Mouse (Mus musculus): ENCODE measurements at regions not wholly inside any gene's neighbourhood (a gene's known extent, or its start where the extent isn't known, plus 50 kb on each side); places are given as distances from the start of the nearest gene placed in this dataset.

DNA sequence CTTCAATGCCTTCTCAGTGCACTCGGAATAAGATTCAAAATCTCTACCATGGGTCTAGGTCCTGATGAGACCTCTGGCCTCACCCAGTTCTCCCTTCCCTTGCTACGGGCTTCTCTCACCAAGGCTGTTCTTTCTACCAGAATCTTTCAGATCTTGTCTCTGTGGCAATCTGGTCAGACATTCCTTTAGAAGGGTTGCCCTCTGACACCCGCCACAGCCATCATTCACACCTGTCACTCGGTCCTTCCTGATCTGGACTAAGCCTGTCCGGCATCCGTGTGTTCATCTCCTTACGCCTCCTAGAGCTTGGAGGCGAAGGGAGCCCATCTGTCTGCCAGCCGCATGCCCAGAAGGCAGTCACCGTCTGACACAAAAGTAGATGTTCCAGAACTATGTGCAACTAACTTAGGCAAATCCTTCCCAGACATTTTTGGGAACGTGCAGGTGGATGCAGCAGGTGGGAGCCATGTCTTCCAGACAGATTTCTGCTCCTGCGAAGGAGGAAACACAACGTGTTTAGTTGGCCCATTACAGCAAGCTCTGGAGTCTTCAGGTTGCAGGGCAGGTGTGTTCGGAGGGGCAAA lies 77.7 kb downstream of the Fam76b start:
- Histone ChIP-seq H3K9ac (no peak overlapping the region), H3K36me3 (no peaks in the 10 kb centered on the region), H3K4me3 (no peak overlapping the region), H3K27me3 (no peaks in the 10 kb centered on the region), H3K4me1 (no peaks in the 10 kb centered on the region), H3K9me3 (no peaks in the 10 kb centered on the region), H3K4me2 (replicated peaks) (no peak overlapping the region), H3K27ac (no peak overlapping the region)
- WGBS, result 74% methylated on average over 14 of the region's 14 CpGs
- no peak for ATAC-seq (ENCODE audit: insufficient number of reproducible peaks, insufficient read depth, low FRiP score, low TSS enrichment)

DNA sequence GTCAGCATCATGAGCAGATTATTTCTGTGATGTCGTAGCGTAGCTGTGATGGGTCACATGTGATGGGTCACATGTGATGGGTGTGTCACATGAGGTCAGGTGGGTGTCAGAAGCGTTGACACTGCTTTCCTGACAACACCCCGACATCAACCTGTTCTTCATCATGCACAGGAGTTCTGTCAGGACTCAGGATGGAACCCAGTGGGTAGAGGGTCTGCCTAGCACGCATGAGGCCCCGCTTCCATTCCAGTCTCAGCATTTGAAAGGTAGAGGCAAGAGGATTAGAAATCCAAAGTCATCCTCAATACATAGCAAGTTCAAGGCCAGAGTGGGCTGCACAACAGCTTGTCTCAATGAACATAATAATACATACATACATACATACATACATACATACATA lies 79.2 kb downstream of the Fam76b start:
- H3K9ac ChIP-seq, result no peak overlapping the region
- H3K4me2 ChIP-seq (replicated peaks), result no peak overlapping the region
- H3K27me3 ChIP-seq, result no peaks in the 10 kb centered on the region
- ATAC-seq (ENCODE audit: insufficient number of reproducible peaks, insufficient read depth, low FRiP score, low TSS enrichment), result no peak
- no peaks in the 10 kb centered on the region for H3K9me3 ChIP-seq
- no peak overlapping the region for H3K27ac ChIP-seq
- WGBS, result 89% methylated on average over 6 of the region's 6 CpGs
- no peaks in the 10 kb centered on the region for H3K36me3 ChIP-seq
- no peaks in the 10 kb centered on the region for H3K4me1 ChIP-seq
- H3K4me3 ChIP-seq, result no peak overlapping the region

DNA sequence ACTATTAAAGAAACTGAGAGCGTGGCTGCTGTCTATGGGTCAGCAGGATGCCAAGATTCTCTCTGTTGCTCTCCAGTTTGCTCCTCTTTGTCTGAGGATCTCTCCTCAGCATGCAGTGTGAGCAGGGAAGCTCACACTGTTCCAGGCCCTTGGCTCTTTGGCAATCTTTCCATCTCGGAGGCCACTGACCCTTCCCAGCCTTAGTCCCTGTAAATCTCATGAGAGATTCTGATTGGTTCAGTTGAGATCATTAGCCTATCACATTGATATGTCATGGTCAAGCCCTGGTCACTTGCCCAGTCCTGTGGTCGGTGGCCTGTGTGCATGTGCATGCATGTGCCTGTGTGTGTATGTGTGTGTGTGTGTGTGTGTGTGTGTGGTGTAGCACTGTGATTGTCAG lies 82.1 kb downstream of the Fam76b start:
- WGBS, result 63% methylated on average over 3 of the region's 3 CpGs
- Histone ChIP-seq H3K9ac (no peak overlapping the region), H3K4me2 (replicated peaks) (no peak overlapping the region), H3K4me1 (no peaks in the 10 kb centered on the region), H3K27me3 (no peaks in the 10 kb centered on the region), H3K36me3 (no peaks in the 10 kb centered on the region), H3K9me3 (no peaks in the 10 kb centered on the region), H3K4me3 (no peak overlapping the region), H3K27ac (no peak overlapping the region)
- no peak for ATAC-seq (ENCODE audit: insufficient number of reproducible peaks, insufficient read depth, low FRiP score, low TSS enrichment)

DNA sequence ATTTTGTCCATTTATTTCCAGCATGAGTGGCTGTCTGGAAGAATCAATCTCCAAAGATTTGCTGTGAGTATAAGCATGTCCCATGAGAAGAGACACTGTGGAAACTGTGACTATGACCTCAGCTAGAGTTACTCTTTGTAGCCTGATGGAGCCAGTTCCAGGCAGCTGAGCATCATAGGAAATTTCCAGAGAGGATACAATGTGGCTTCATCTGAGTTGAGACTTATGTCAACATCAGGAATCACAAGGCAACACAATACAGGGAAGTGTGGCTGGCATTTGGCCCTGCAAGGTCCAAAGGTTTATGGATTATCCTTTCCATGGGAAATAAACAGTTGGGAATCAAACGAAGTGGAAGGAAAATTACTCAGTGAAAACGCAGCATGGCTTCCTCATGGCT lies 82.6 kb downstream of the Fam76b start:
- H3K27me3 ChIP-seq, result no peaks in the 10 kb centered on the region

DNA sequence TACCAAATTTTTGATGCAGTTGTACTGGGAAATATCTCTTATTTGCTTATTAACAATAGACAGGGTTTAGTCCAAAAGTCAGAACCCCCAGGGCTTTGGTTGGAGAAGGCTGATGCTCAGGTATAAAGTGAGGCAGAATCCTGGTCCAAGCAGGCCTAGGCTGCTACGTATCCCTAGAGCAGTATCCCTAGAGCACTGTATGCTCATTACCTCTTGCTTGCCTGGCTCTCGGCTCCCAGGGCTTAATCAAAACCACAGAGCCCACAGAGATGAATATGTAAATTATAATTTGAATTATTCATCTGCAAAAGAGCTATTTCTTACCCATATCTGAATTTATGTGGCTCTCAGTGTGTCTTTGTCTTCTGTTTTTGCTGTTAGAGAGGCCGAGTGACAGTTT lies 85.9 kb downstream of the Fam76b start:
- no peak for ATAC-seq (ENCODE audit: insufficient number of reproducible peaks, insufficient read depth, low FRiP score, low TSS enrichment)
- no peaks in the 10 kb centered on the region for H3K9me3 ChIP-seq
- H3K36me3 ChIP-seq, result no peaks in the 10 kb centered on the region
- no peak overlapping the region for H3K4me2 ChIP-seq (replicated peaks)
- H3K4me3 ChIP-seq, result no peak overlapping the region
- H3K4me1 ChIP-seq, result peaks cover under 1% of the 10 kb centered on the region; the same call in 1 of the 2 replicates
- H3K27me3 ChIP-seq, result no peaks in the 10 kb centered on the region
- no peak overlapping the region for H3K27ac ChIP-seq
- 66% methylated on average over 3 of the region's 3 CpGs for WGBS
- no peak overlapping the region for H3K9ac ChIP-seq

More for the DNA sequence above, 82.6 kb downstream of the Fam76b start:
- 81% methylated on average over 2 of the region's 2 CpGs for WGBS
- no peak overlapping the region for H3K4me3 ChIP-seq
- no peaks in the 10 kb centered on the region for H3K36me3 ChIP-seq
- no peak overlapping the region for H3K27ac ChIP-seq
- no peaks in the 10 kb centered on the region for H3K4me1 ChIP-seq
- H3K4me2 ChIP-seq (replicated peaks), result no peak overlapping the region
- no peak overlapping the region for H3K9ac ChIP-seq
- no peak for ATAC-seq (ENCODE audit: insufficient number of reproducible peaks, insufficient read depth, low FRiP score, low TSS enrichment)
- H3K9me3 ChIP-seq, result no peaks in the 10 kb centered on the region

DNA sequence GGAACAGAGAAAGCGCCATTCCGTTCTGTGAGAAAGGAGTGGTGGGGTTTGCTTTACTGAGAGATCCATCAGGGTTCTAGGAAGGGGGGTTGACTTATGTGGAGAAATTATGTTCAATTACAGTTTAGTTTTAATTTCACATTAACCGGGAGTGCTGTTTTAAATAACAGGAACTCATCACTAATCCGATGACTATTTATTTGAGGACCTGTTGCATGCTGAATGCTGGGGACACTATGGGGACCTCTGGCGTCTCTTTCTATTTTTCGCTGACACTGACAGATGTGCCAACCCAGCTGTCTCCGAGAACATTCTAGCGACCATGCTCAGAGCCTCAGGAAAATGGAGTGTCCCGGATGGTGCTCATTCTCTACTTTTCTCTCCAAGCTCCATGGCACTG lies 86.6 kb downstream of the Fam76b start:
- Histone ChIP-seq H3K9me3 (no peaks in the 10 kb centered on the region), H3K4me2 (replicated peaks) (no peak overlapping the region), H3K4me1 (peaks cover 8% of the 10 kb centered on the region; the same call in 1 of the 2 replicates), H3K9ac (no peak overlapping the region), H3K27me3 (no peaks in the 10 kb centered on the region), H3K27ac (no peak overlapping the region), H3K36me3 (no peaks in the 10 kb centered on the region), H3K4me3 (no peak overlapping the region)
- ATAC-seq (ENCODE audit: insufficient number of reproducible peaks, insufficient read depth, low FRiP score, low TSS enrichment), result no peak
- 88% methylated on average over 9 of the region's 9 CpGs for WGBS

DNA sequence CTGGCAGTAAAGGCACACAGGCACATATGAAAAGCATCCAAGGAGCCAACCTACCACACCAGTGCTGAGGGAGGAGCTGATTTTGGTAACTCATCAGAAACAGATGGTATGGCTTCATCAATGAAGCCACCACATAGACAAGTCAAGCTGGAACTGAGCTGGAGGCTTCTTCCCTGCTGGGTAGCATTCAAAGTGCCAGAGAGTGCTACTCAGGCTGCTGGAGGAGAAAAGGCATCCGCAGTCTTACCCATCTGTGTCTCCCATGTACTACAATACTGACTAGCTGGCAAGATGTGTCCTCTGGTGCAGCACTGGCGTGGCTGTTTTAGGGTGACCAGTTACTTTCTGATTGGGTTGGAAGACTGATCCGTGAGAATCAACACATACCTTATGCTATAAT lies 87.3 kb downstream of the Fam76b start:
- Histone ChIP-seq H3K9me3 (no peaks in the 10 kb centered on the region), H3K4me2 (replicated peaks) (no peak overlapping the region), H3K27me3 (no peaks in the 10 kb centered on the region), H3K4me1 (peaks cover 12% of the 10 kb centered on the region; the same call in 1 of the 2 replicates), H3K36me3 (no peaks in the 10 kb centered on the region), H3K27ac (no peak overlapping the region), H3K4me3 (no peak overlapping the region), H3K9ac (no peak overlapping the region)
- ATAC-seq (ENCODE audit: insufficient number of reproducible peaks, insufficient read depth, low FRiP score, low TSS enrichment), result no peak
- 87% methylated on average over 3 of the region's 3 CpGs for WGBS

DNA sequence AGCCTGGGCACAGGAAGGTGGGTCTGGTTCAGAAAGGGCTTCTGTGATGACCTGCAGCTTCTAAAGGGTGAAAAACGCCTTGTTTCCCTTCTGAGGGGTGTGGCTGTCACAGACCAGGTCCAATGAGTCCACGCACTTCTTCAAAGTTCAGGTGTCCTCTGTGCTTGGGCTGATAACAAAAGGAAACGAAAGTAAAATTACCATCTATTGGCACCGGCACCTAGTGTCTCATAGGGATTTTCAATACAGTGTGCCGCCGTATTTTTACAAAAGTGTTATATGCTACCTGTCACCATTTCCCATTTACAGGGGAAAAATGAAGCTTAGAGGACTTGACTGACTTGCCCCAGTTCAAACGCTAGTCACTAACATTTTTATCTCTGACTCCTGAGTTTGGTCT lies 89.3 kb downstream of the Fam76b start:
- no peaks in the 10 kb centered on the region for H3K27me3 ChIP-seq
- 85% methylated on average over 7 of the region's 7 CpGs for WGBS

DNA sequence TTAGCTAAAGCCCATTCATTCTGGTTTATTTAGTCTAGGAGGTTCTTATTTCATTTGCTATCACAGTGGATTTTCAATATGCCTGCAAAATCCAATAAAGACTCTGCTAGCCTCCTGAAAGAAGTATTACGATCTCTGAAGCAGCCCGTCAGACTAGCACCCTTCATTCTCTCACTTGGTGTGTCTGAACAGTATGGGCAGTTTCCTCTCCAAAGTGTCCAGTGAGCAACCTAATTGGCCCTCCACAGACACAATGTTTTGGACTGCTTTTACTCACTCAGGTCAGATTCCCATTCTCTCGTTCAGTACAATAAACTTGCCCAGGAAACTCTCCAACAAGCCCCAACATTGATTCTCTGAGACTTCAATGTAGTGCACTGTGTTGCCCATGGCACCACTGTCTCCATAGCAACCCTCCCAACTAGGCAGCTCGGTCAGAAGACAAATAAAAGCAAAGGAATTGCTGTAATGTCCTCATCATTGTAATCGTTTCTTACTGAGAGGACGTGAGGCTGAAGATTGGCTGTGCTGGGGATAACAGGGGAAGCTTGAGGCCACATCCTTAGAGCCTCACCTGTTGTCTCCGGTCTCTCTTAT lies 91.2 kb downstream of the Fam76b start:
- Histone ChIP-seq H3K4me1 (peaks cover 14% of the 10 kb centered on the region; the same call in 1 of the 2 replicates), H3K9ac (no peak overlapping the region), H3K9me3 (no peaks in the 10 kb centered on the region), H3K36me3 (no peaks in the 10 kb centered on the region), H3K27ac (no peak overlapping the region), H3K4me3 (no peak overlapping the region), H3K27me3 (no peaks in the 10 kb centered on the region), H3K4me2 (replicated peaks) (no peak overlapping the region)
- ATAC-seq (ENCODE audit: insufficient number of reproducible peaks, insufficient read depth, low FRiP score, low TSS enrichment), result no peak
- 50% methylated on average over 7 of the region's 7 CpGs for WGBS

More for the DNA sequence above, 89.3 kb downstream of the Fam76b start:
- Histone ChIP-seq H3K4me3 (no peak overlapping the region), H3K4me2 (replicated peaks) (no peak overlapping the region), H3K27ac (no peak overlapping the region), H3K4me1 (peaks cover 14% of the 10 kb centered on the region; the same call in 1 of the 2 replicates), H3K9ac (no peak overlapping the region), H3K9me3 (no peaks in the 10 kb centered on the region), H3K36me3 (no peaks in the 10 kb centered on the region)
- no peak for ATAC-seq (ENCODE audit: insufficient number of reproducible peaks, insufficient read depth, low FRiP score, low TSS enrichment)

DNA sequence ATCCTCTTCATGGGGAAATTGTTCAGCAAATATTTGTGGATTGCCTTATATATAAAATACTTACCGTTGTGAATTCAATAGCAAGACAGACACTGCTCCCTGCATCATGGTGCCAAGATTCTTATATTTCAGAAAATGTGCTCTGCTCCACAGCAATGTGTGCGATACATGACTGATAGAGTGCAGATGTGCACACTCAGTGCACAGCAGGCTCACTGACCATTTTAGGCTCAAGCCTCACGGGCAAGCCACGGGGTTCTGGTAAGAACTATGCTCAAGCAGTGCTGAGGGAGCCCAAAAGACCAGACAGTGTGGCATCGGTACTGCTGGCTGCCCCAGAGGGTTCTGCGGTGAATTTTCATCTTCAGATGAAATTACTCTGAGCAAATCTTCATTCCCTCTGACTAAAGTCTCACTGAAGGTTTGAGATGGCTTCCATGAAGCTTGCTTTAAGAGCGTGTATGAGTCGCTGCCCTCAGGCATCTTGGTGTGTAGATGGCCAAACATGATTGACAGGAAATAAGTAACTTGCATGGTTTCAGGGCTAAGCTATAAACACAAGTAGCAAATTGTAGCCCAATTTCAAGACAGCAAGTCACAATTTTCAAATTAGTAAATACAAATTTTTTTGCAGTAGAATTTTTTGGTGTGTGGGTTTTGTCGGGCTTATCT lies 92.4 kb downstream of the Fam76b start:
- H3K4me3 ChIP-seq, result no peak overlapping the region
- no peak overlapping the region for H3K4me2 ChIP-seq (replicated peaks)
- WGBS, result 60% methylated on average over 9 of the region's 9 CpGs
- no peak overlapping the region for H3K9ac ChIP-seq
- H3K36me3 ChIP-seq, result no peaks in the 10 kb centered on the region
- H3K9me3 ChIP-seq, result no peaks in the 10 kb centered on the region
- peaks cover 14% of the 10 kb centered on the region; the same call in 1 of the 2 replicates for H3K4me1 ChIP-seq
- no peak for ATAC-seq (ENCODE audit: insufficient number of reproducible peaks, insufficient read depth, low FRiP score, low TSS enrichment)
- no peaks in the 10 kb centered on the region for H3K27me3 ChIP-seq
- peak overlapping the region; percentile 79 for H3K27ac ChIP-seq

DNA sequence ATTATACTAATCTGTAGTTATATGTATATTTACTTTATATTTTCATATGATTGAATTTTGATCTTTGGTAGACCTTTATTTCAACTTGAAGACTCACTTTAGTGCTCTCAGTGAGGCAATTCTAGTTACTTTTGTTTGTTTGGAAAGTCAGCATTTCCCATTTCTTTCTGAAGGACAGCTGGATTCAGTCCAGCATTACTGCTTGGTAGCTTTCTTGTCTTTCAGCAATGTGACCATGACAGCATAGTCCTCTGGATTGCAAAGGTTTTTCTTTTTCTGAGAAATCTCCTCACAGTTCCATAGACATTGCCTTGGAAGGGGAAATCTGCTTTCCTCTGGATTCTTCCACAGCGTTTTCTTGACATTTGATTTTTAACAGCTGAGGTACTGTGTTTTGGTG lies 93.1 kb downstream of the Fam76b start:
- Histone ChIP-seq H3K4me3 (no peak overlapping the region), H3K9ac (no peak overlapping the region), H3K27ac (no peak overlapping the region), H3K9me3 (no peaks in the 10 kb centered on the region), H3K36me3 (no peaks in the 10 kb centered on the region), H3K27me3 (no peaks in the 10 kb centered on the region), H3K4me1 (peaks cover 14% of the 10 kb centered on the region; the same call in 1 of the 2 replicates), H3K4me2 (replicated peaks) (no peak overlapping the region)
- no peak for ATAC-seq (ENCODE audit: insufficient number of reproducible peaks, insufficient read depth, low FRiP score, low TSS enrichment)
- WGBS, result 83% methylated on average over 1 of the region's 1 CpGs

DNA sequence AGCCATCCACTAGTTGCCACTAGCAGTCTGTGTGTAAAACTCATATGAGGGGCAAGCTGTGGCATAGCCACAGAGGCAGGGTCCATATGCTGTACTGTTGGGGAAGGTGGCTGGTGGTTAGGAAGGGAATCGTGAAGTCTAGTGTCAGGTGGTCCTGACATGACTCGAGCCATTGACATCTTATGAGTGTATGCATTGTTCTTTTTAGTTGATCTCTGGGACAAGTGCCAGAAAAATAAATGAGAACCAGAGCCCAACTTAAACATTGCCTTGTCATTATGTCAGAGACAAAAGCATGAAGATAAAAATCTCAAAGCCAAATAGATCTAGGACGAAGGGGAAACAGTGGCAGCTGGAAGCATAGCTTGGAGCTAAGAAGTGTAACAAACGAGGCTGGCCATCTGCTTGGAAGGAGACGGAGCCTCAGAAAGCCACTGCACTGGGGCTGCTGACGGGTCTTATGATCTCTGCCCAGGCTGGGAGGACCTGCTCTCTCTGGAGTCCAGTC lies 104.5 kb downstream of the Fam76b start:
- WGBS, result 19% methylated on average over 6 of the region's 6 CpGs
- H3K27me3 ChIP-seq, result no peaks in the 10 kb centered on the region
- ATAC-seq (ENCODE audit: insufficient number of reproducible peaks, insufficient read depth, low FRiP score, low TSS enrichment), result 0 out of 2 replicates have a peak, but pooled peaks have one; percentile 77

More for the DNA sequence above, 104.5 kb downstream of the Fam76b start:
- peak overlapping the region; percentile 54; the same call in 1 of the 2 replicates for H3K27ac ChIP-seq
- H3K4me2 ChIP-seq (replicated peaks), result no peak overlapping the region
- H3K4me3 ChIP-seq, result no peak overlapping the region
- H3K9ac ChIP-seq, result no peak overlapping the region
- H3K9me3 ChIP-seq, result 0 out of 2 replicates have a peak, but pooled peaks cover 4% of the 10 kb centered on the region
- H3K36me3 ChIP-seq, result no peaks in the 10 kb centered on the region
- H3K4me1 ChIP-seq, result peaks cover 8% of the 10 kb centered on the region; the same call in 1 of the 2 replicates

All from embryonic facial prominence, embryonic 12.5 days (tissue).